Mouse (Mus musculus): ENCODE results near the gene Tmem262. TPM values are rescaled to one million over a fixed set of nuclear protein-coding genes. Genes with fewer than 3 reads are reported as not detected.

Gene Tmem262
- total RNA-seq, 2 experiments from 2014 or later, result not detected

GRCm38 (mm10) chr19:6126789-6127580 is 47.2 kb downstream of the Tmem262 start:
- intact Hi-C loops (cut with DNase I), result no loop called here
- DNase-seq (ENCODE audit: extremely low spot score in 1 of 2, low spot score in 2 of 2), result no peak

- intact Hi-C loops (cut with DNase I), result no loop called here
- DNase-seq (ENCODE audit: extremely low spot score in 1 of 2, low spot score in 2 of 2), result peak; percentile 93 to 98
Observed at GRCm38 (mm10) chr19:6127760-6128341, 48.0 kb downstream of the Tmem262 start, which contains the start of gene Snx15. Snx15 (minus strand) TSS chr19:6128304.

Small RNAs within 50 kb of the gene (microRNA-seq; reads per million reads assigned to microRNA genes)
- gene Mir6988, result 2.6 reads per million

Other genes starting within 250 kb of the Tmem262 start
- gene Frmd8, start 204.8 kb upstream of the Tmem262 start, total RNA-seq (2021), result 10 to 100 TPM; 10.7 to 12.4 TPM
- gene Slc25a45, start 202.2 kb upstream of the Tmem262 start, total RNA-seq (2021), result 1 to 10 TPM; 3.4 to 3.8 TPM
- gene Tigd3, start 185.9 kb upstream of the Tmem262 start, total RNA-seq (2021), result 1 to 10 TPM; 6.5 to 8.1 TPM
- 10 to 100 TPM; 76.8 to 80.7 TPM for gene Dpf2, start 167.0 kb upstream of the Tmem262 start, total RNA-seq (2021)
- gene Cdc42ep2, start 155.2 kb upstream of the Tmem262 start, total RNA-seq (2021), result 1 to 10 TPM; 8.3 to 9.8 TPM
- gene Pola2, start 115.8 kb upstream of the Tmem262 start, total RNA-seq (2021), result 10 to 100 TPM in 1 of 2 experiments, 1 to 10 TPM in 1; 8.0 to 10.7 TPM
- not detected for gene Slc22a20, start 93.9 kb upstream of the Tmem262 start, total RNA-seq (2021)
- gene Capn1, start 64.1 kb upstream of the Tmem262 start, total RNA-seq (2021), result 10 to 100 TPM; 18.2 to 19.3 TPM
- 10 to 100 TPM; 39.3 to 40.2 TPM for gene Syvn1, start 33.5 kb upstream of the Tmem262 start, total RNA-seq (2021)
- 10 to 100 TPM; 43.3 to 45.3 TPM for gene Mrpl49, start 22.2 kb upstream of the Tmem262 start, total RNA-seq (2021)
- gene Fau, start 22.2 kb upstream of the Tmem262 start, total RNA-seq (2021), result 100 to 1,000 TPM; 698 to 713 TPM
- 10 to 100 TPM; 37.0 to 41.3 TPM for gene Znhit2, start 18.8 kb upstream of the Tmem262 start, total RNA-seq (2021)
- 10 to 100 TPM; 61.5 to 63.8 TPM for gene Tm7sf2, start 11.7 kb upstream of the Tmem262 start, total RNA-seq (2021)
- gene Vps51, start 2.8 kb upstream of the Tmem262 start, total RNA-seq (2021), result 10 to 100 TPM; 90.8 to 94.8 TPM
- not detected for gene Gm28374, start 2.2 kb downstream of the Tmem262 start, total RNA-seq (2021)
- gene Zfpl1, start 4.9 kb downstream of the Tmem262 start, total RNA-seq (2021), result 10 to 100 TPM; 36.3 to 37.9 TPM
- under 1 TPM; 0.90 to 0.95 TPM for gene Cdca5, start 5.0 kb downstream of the Tmem262 start, total RNA-seq (2021)
- gene AC131692.1, start 14.4 kb downstream of the Tmem262 start, total RNA-seq (2021), result not detected
- under 1 TPM; 0.13 to 0.18 TPM for gene Naaladl1, start 25.7 kb downstream of the Tmem262 start, total RNA-seq (2021)
- 10 to 100 TPM; 23.0 to 24.7 TPM for gene Sac3d1, start 38.6 kb downstream of the Tmem262 start, total RNA-seq (2021)
- 10 to 100 TPM; 39.1 to 41.3 TPM for gene Snx15, start 48.3 kb downstream of the Tmem262 start, total RNA-seq (2021)
- under 1 TPM in 1 of 2 experiments, not detected in 1; 0.43 TPM for gene Batf2, start 61.0 kb downstream of the Tmem262 start, total RNA-seq (2021)
- gene Arl2, start 61.5 kb downstream of the Tmem262 start, total RNA-seq (2021), result 10 to 100 TPM; 58.2 to 59.9 TPM
- gene Majin, start 104.4 kb downstream of the Tmem262 start, total RNA-seq (2021), result not detected
- gene Gpha2, start 146.3 kb downstream of the Tmem262 start, total RNA-seq (2021), result not detected
- gene Ppp2r5b, start 155.8 kb downstream of the Tmem262 start, total RNA-seq (2021), result 100 to 1,000 TPM; 214 to 224 TPM
- gene Atg2a, start 161.6 kb downstream of the Tmem262 start, total RNA-seq (2021), result 10 to 100 TPM; 32.9 to 34.9 TPM
- 10 to 100 TPM; 45.0 to 49.0 TPM for gene Ehd1, start 196.7 kb downstream of the Tmem262 start, total RNA-seq (2021)
- 1 to 10 TPM; 2.6 to 4.8 TPM for gene Cdc42bpg, start 226.4 kb downstream of the Tmem262 start, total RNA-seq (2021)

Data from left cerebral cortex, postnatal 10 days (tissue).